Mouse (Mus musculus) heart, postnatal 0 days (tissue): Measurements from ENCODE around the gene Qpctl. TPM values are rescaled to one million over a fixed set of nuclear protein-coding genes. Genes with fewer than 3 reads are reported as not detected.

Source experiments
- ATAC-seq: fragments of 200-750 bp; cut with Nextera tagmentation; 2 replicates; pipeline ENCODE4 v1.8.0; 2017; ENCODE audit warnings: low read depth, moderate number of reproducible peaks, moderate library complexity; ENCODE audit not compliant: insufficient read depth
- DNase-seq: peaks from one replicate; pipeline ENCODE4 v3.0.0-alpha.2; 2016; ENCODE audit warnings: low spot score
- H3K27ac ChIP-seq: fragments of 300-500 bp; sonication (generic); 2 replicates; pipeline ENCODE4 v1.5.1; 2014; ENCODE audit warnings: low read depth, mild to moderate bottlenecking
- H3K27me3 ChIP-seq: fragments of 300-500 bp; sonication (generic); 2 replicates; pipeline ENCODE4 v1.6.1; 2014; ENCODE audit warnings: low read length, mixed read lengths; ENCODE audit not compliant: control insufficient read depth, insufficient read depth
- H3K36me3 ChIP-seq: fragments of 300-500 bp; sonication (generic); replicated peaks from 2 replicates; pipeline ENCODE4 v1.6.1; 2014; ENCODE audit warnings: low read length, mixed read lengths; ENCODE audit not compliant: control insufficient read depth, insufficient read depth
- H3K4me1 ChIP-seq: fragments of 300-500 bp; sonication (generic); 2 replicates; pipeline ENCODE4 v1.6.1; 2014; ENCODE audit warnings: antibody characterized with exemption; ENCODE audit not compliant: control insufficient read depth, insufficient read depth
- H3K4me2 ChIP-seq: fragments of 300-500 bp; sonication (generic); 2 replicates; pipeline ENCODE4 v1.6.1; 2014; ENCODE audit warnings: low read depth, mild to moderate bottlenecking, low read length, moderate library complexity
- H3K4me3 ChIP-seq: fragments of 300-500 bp; sonication (generic); 2 replicates; pipeline ENCODE4 v1.5.1; 2014; ENCODE audit warnings: low read depth, low read length
- H3K9ac ChIP-seq: fragments of 300-500 bp; sonication (generic); replicated peaks from 2 replicates; pipeline ENCODE4 v1.6.1; 2014; ENCODE audit warnings: low read depth, low read length, mixed read lengths
- H3K9me3 ChIP-seq: fragments of 300-500 bp; sonication (generic); replicated peaks from 2 replicates; pipeline ENCODE4 v1.6.1; 2016; ENCODE audit warnings: low read length; ENCODE audit not compliant: control insufficient read depth
- CTCF ChIP-seq: IDR thresholded peaks from 2 replicates; pipeline ENCODE4 v1.5.1; 2016; ENCODE audit warnings: antibody characterized with exemption, control low read depth, low read depth
- EP300 ChIP-seq: IDR thresholded peaks from 2 replicates; pipeline ENCODE4 v1.6.1; 2016; ENCODE audit warnings: antibody characterized with exemption, low read depth
- WGBS: fragments of 180-500 bp; shearing (Covaris S2); extraction: QIAGEN DNeasy Blood & Tissue Kit; methylation state at CpG from one replicate; pipeline ENCODE4 v1.1.7; 2014; 5-methylcytosine and 5-hydroxymethylcytosine counted together
- polyA plus RNA-seq: library from polyadenylated mRNA; unstranded; fragments of >200 nt; fragmentation: Nextera tagmentation; extraction: Ambion mirVana; gene quantifications from 2 replicates; pipeline ENCODE4 v1.2.1, GENCODE M21; 2015
- total RNA-seq: library from RNA; depleted of rRNA; stranded (reverse); fragments of >200 nt; gene quantifications from 2 replicates; pipeline ENCODE4 v1.2.3, GENCODE M21; 2014; ENCODE audit warnings: low replicate concordance; rRNA removed

Qpctl gene
- total RNA-seq (4.4 and 4.9 TPM in 2 replicates), polyA plus RNA-seq (7.3 and 7.9 TPM in 2 replicates)

GRCm38 (mm10) chr7:19148875-19149541 lies at the start of gene Qpctl:
Qpctl (minus strand) TSS chr7:19149291.
- no peaks in the 10 kb centered on the region for H3K9me3 ChIP-seq
- peaks cover 31% of the 10 kb centered on the region for H3K36me3 ChIP-seq
- H3K4me1 ChIP-seq = peaks cover 16% of the 10 kb centered on the region
- H3K27ac ChIP-seq = peak within 1 kb of the TSS; percentile 77
- ATAC-seq = peak; percentile 97
- H3K9ac ChIP-seq = peak within 1 kb of the TSS; percentile 60
- no peak for TF ChIP-seq EP300
- TF ChIP-seq CTCF = no peak
- peak within 1 kb of the TSS; percentile 86 for H3K4me2 ChIP-seq
- WGBS = 0% methylated on average over 43 of the region's 43 CpGs
- peak; percentile 98 for DNase-seq
- H3K4me3 ChIP-seq = peak within 1 kb of the TSS; percentile 66
- no peaks in the 10 kb centered on the region for H3K27me3 ChIP-seq

DNA sequence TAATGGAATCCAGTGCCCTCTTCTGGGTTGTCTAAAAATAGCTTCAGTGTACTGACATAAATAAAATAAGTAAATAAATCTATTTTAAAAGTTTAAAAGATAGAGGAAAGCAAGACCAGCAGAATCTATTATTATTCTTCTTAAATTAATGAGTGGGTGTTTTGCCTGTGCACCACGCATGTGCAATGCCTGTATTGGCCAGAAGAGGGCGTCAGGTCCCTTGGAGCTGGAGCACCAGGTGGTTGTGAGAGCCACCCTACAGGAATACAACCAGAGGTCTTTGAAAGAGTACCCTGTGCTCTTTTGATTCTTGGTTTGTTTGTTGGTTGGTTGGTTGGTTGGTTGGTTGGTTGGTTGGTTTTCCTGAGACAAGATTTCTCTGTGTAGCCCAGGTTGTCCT lies 48.9 kb upstream of the Qpctl start:
- peaks cover 47% of the 10 kb centered on the region for H3K36me3 ChIP-seq
- H3K9me3 ChIP-seq = no peaks in the 10 kb centered on the region
- TF ChIP-seq CTCF (peak; percentile 41), EP300 (no peak)
- H3K4me1 ChIP-seq = no peaks in the 10 kb centered on the region
- ATAC-seq (no peak), DNase-seq (no peak)
- H3K9ac ChIP-seq = no peak overlapping the region
- H3K27ac ChIP-seq = no peak overlapping the region
- WGBS = 37% methylated on average over 2 of the region's 2 CpGs
- H3K4me2 ChIP-seq = no peak overlapping the region
- no peak overlapping the region for H3K4me3 ChIP-seq
- H3K27me3 ChIP-seq = no peaks in the 10 kb centered on the region

- Histone ChIP-seq H3K4me3 (no peak overlapping the region), H3K4me1 (no peaks in the 10 kb centered on the region), H3K27ac (no peak overlapping the region), H3K4me2 (no peak overlapping the region), H3K9me3 (no peaks in the 10 kb centered on the region), H3K27me3 (no peaks in the 10 kb centered on the region), H3K9ac (no peak overlapping the region), H3K36me3 (peaks cover 54% of the 10 kb centered on the region)
- ATAC-seq (no peak), DNase-seq (no peak)
- TF ChIP-seq CTCF (peak; percentile 52), EP300 (no peak)
- WGBS = 54% methylated on average over 6 of the region's 6 CpGs
Observed at GRCm38 (mm10) chr7:19196676-19197075, 47.6 kb upstream of the Qpctl start.

- no peaks in the 10 kb centered on the region for H3K27me3 ChIP-seq
- 93% methylated on average over 4 of the region's 4 CpGs for WGBS
- H3K4me3 ChIP-seq = no peak overlapping the region
- H3K9me3 ChIP-seq = no peaks in the 10 kb centered on the region
- no peak overlapping the region for H3K4me2 ChIP-seq
- no peaks in the 10 kb centered on the region for H3K4me1 ChIP-seq
- DNase-seq = no peak
- no peak overlapping the region for H3K9ac ChIP-seq
- TF ChIP-seq CTCF (no peak), EP300 (no peak)
- ATAC-seq = no peak
- no peak overlapping the region for H3K27ac ChIP-seq
- H3K36me3 ChIP-seq = peaks cover 58% of the 10 kb centered on the region
Observed at GRCm38 (mm10) chr7:19194676-19195075, 45.6 kb upstream of the Qpctl start.

- ATAC-seq = peak; percentile 55
Observed at GRCm38 (mm10) chr7:19184758-19185157, 35.7 kb upstream of the Qpctl start.

More at GRCm38 (mm10) chr7:19184758-19185157, 35.7 kb upstream of the Qpctl start:
- no peaks in the 10 kb centered on the region; the same call in none of the 2 replicates for H3K36me3 ChIP-seq
- no peak overlapping the region for H3K4me3 ChIP-seq
- H3K27ac ChIP-seq = peak overlapping the region; percentile 69
- H3K4me1 ChIP-seq = peaks cover 20% of the 10 kb centered on the region
- DNase-seq = peak; percentile 49
- no peak overlapping the region for H3K4me2 ChIP-seq
- H3K9me3 ChIP-seq = no peaks in the 10 kb centered on the region
- peaks cover 3% of the 10 kb centered on the region; the same call in 1 of the 2 replicates for H3K27me3 ChIP-seq
- H3K9ac ChIP-seq = no peak overlapping the region
- TF ChIP-seq CTCF (no peak), EP300 (0 out of 2 replicates have a peak, but pooled peaks have one; percentile 30)
- WGBS = 27% methylated on average over 6 of the region's 6 CpGs
